Mouse (Mus musculus): ENCODE data around the gene Ap3b1.

Gene Ap3b1

GRCm38 (mm10) chr13:94451229-94451628 lies 92.5 kb downstream of the Ap3b1 start:
- DNase-seq (ENCODE audit: low read depth, low spot score) = peak; percentile 28

DNA sequence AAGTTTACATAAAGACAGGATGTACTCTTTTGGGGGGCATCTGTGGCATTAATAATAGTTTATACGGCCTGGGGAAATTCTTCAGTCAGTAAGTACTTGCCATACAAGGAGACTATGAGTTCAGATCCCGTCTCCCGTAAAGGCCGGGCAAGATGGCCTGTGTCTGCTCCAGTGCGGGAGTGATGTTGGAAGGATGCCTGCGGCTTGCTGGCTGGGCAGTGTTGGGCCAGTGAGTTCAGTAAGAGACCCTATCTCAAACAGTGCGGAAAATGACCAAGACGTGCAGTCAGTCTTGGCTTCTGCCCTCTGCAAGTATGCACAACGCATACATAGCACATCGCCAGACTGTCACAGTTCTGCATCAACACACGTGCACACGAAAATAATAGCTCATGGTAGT lies 95.4 kb downstream of the Ap3b1 start:
- no peak for DNase-seq (ENCODE audit: low read depth, low spot score)

DNA sequence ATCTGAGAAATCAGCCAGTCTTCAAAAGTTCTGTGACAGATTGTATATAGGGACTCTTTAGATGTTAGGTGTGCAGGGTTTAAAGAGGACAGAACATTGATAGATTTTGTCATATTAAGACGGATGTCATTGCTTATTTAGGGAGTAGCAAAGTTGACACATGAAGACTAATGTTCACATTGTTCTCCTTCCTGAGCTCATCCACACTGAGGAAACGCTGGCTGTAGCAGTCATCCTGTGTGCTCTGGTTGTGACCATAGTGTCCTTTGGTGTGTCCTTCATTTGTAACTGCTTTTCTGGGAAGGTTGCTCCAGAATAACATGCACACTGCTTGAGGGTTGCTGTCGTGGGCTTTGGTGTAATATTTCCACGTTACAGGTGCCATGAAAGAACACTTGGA lies 100.4 kb downstream of the Ap3b1 start:
- no peak for DNase-seq (ENCODE audit: low read depth, low spot score)

- DNase-seq (ENCODE audit: low read depth, low spot score) = no peak
Measured at GRCm38 (mm10) chr13:94464221-94464620, 105.5 kb downstream of the Ap3b1 start.

- DNase-seq (ENCODE audit: low read depth, low spot score) = peak; percentile 55
Measured at GRCm38 (mm10) chr13:94468551-94468950, 109.8 kb downstream of the Ap3b1 start.

- DNase-seq (ENCODE audit: low read depth, low spot score) = no peak
Measured at GRCm38 (mm10) chr13:94471009-94471672, 112.4 kb downstream of the Ap3b1 start.

DNA sequence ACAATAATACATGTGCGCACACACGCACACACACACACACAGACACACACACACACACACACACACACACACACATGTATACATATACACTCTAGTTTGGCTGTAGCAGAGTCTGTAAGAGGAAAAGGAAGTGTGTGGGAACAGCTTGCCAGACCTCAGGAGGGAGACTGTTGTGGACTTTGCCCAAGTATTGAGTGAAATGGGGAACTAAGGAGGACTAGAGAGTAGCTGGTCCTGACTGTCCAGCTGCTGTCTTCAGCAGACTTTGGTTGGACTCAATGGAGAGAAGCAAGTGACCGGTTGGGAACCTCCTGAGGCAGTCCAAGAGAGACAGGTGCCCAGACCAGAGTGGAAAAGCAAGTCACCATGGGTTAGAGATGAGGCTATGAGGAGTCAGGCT lies 117.4 kb downstream of the Ap3b1 start:
- DNase-seq (ENCODE audit: low read depth, low spot score) = no peak

GRCm38 (mm10) chr13:94480256-94480655 lies 121.5 kb downstream of the Ap3b1 start:
- no peak for DNase-seq (ENCODE audit: low read depth, low spot score)

GRCm38 (mm10) chr13:94490684-94491083 lies 131.9 kb downstream of the Ap3b1 start:
- DNase-seq (ENCODE audit: low read depth, low spot score) = no peak

GRCm38 (mm10) chr13:94491159-94491558 lies 132.4 kb downstream of the Ap3b1 start:
- no peak for DNase-seq (ENCODE audit: low read depth, low spot score)

GRCm38 (mm10) chr13:94497521-94497920 lies 138.8 kb downstream of the Ap3b1 start:
- DNase-seq (ENCODE audit: low read depth, low spot score) = no peak

GRCm38 (mm10) chr13:94506411-94506810 lies 147.7 kb downstream of the Ap3b1 start:
- no peak for DNase-seq (ENCODE audit: low read depth, low spot score)

DNA sequence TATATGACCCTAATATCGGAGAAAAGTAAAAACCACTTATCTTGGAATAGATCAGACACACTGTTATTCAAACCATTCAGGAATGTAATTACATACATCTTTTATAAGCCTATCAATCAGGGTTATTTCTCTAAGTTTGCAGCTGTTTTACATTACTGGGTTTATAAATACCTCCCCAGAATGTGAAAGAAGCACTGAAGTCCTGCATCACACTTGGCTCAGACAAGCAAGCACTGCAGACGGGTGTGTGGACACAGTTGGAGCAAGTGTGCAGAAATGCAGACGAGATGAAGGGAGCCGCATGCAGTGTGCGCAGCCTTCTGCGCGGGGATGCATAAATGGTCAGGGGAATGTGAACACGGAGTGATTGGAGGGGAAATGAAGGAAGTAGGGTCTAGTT lies 149.6 kb downstream of the Ap3b1 start:
- no peak for DNase-seq (ENCODE audit: low read depth, low spot score)

DNA sequence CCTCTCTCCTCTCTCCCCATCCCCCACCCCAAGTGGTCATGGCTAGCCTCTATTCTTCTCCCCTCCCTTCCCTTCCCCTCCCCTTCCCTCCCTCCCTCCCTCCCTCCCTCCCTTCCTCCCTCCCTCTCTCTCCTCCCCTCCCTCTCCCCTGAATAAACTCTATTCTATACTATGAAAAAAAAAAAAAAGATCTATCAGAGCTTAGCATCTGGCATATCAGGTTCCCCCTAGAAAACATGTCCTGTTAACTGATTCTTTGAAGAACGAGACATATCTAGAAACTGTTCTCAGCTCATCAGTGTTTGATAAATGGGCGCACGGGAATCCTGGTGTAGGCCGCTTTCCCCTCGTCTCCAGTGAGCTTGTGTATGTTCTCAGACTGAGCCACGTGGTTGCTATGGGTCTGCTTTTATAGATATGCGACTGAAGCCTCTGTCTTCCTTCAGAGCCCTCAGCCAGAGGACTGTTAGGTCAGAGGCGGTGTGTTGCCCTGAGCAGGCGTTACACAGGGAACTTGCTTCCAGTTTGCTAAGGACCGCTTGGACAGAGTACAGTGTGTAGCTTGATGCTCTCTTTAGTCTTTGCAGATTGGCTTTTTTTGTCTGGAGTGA lies 154.5 kb downstream of the Ap3b1 start:
- DNase-seq (ENCODE audit: low read depth, low spot score) = no peak

DNA sequence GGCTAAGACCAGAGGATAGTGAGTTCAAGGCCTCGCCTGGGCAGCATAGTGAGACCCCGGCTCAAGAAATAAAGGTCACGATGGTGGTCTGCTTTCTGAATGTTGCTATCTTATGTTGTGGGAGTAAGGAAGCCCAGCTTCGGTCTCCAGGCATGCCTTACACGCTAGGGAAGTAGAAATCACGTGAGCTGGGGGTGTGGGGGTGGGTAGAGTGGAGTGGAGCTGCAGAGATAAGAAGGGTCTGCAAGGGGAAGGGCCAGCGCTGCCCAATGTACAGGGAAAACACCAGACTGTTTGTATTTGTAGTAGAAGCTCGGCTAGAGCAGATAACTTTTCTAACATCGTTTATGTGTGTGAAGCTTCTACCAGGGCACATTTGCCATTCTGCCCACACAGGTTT lies 155.1 kb downstream of the Ap3b1 start:
- DNase-seq (ENCODE audit: low read depth, low spot score) = no peak

DNA sequence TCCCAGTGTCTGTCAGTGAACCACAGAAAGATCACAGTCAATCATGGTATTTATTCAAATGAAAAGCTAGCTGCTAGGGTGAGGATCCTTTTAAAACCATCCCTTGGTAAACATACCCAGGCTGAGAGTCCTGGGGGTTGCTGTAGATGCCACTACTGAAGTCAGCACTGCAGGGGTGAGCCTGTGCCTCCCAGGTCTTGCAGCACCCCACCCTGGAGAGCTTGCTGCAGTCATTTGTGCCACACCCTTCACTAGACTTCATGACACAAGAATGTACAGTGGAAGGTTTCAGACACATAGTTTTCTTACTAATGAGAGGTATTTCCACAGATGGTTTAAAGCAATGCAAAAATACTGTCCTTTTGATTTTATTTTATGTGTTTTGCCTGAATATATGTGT lies 156.2 kb downstream of the Ap3b1 start:
- DNase-seq (ENCODE audit: low read depth, low spot score) = peak; percentile 7

DNA sequence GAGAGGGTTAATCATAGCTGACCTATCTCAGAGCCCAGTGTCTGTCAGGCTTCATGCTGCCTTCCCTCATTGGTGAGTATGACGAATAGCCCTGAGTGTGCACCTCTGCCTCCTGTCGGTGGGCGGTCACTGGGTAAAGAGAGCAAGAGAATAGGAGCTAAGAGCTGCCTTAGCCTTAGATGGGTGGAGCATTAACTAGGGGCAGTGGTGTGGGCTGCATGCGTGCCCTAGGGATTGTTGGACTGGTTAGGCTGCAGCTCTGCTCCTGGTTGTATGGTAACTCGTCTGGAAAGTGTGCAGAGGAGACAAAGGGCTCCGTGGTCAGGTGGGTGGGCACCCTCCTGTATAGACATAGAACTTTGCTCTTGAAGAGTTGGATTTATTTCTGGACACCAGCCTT lies 157.8 kb downstream of the Ap3b1 start:
- no peak for DNase-seq (ENCODE audit: low read depth, low spot score)

GRCm38 (mm10) chr13:94518176-94518575 lies 159.4 kb downstream of the Ap3b1 start:
- no peak for DNase-seq (ENCODE audit: low read depth, low spot score)

DNA sequence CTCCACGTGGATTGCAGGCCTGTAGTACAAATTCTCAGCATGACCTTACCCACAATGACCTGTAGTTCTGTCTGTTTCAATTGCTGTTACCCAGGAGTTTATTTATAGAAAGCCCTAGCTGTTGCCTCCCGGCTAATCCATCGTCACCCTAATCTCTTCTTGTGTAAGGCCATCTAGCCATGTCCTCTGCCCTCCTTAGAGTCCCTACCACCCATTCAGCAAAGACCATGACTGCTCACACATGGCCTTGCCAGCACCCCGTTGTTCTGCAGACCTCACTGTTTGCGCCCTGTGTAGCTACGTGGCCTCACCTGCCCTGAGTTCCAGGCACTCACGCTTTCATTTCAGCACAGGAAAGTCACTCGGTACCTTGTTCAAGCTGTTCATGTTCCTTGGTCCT lies 160.5 kb downstream of the Ap3b1 start:
- DNase-seq (ENCODE audit: low read depth, low spot score) = no peak

DNA sequence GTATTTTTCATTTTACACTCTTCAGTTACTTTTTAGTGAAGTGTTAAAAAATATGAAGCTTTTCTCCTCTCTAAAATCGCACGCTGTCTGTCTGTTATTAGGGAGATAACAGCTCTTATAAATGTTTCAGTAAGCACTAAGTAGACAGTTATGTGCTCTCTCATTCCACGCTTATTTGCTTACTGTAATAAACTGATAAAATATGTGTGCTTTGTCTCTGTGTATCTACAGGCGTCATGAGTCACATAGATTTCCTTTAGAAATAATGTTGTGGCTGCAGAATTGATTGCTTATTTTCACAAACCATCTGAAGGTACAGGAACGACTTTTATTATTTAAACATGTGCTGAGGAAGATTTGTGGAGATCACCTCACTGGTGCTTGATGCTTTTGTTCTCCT lies 164.5 kb downstream of the Ap3b1 start:
- no peak for DNase-seq (ENCODE audit: low read depth, low spot score)

GRCm38 (mm10) chr13:94524669-94525238 lies 166.0 kb downstream of the Ap3b1 start:
- DNase-seq (ENCODE audit: low read depth, low spot score) = no peak

- no peak for DNase-seq (ENCODE audit: low read depth, low spot score)
Measured at GRCm38 (mm10) chr13:94529138-94529537, 170.4 kb downstream of the Ap3b1 start.

DNA sequence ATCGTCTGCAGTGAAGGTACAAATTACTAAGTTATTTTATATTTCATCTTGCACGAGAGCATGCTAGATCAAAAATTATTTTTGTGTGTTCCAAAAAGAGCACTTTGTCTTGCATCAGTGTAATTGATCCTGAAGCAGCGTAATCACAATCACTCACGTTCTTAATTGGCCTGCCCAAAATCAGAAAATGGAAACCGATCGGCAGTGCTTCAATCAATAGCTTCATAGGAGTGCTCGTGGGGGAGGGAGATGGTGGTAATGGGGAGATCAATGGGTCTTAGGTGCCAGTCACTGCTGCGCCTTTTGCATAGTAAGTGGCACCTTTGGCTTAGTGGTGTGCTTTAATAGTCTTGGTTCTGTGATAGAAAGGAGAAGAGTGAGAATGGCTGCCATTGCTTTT lies 174.8 kb downstream of the Ap3b1 start:
- no peak for DNase-seq (ENCODE audit: low read depth, low spot score)
